Mouse (Mus musculus): Measurements from ENCODE around the gene Adamts2. TPM values are rescaled to one million over a fixed set of nuclear protein-coding genes. Genes with fewer than 3 reads are reported as not detected.

Gene Adamts2
- polyA plus RNA-seq (2017; shearing (Covaris generic)), result not detected

DNA sequence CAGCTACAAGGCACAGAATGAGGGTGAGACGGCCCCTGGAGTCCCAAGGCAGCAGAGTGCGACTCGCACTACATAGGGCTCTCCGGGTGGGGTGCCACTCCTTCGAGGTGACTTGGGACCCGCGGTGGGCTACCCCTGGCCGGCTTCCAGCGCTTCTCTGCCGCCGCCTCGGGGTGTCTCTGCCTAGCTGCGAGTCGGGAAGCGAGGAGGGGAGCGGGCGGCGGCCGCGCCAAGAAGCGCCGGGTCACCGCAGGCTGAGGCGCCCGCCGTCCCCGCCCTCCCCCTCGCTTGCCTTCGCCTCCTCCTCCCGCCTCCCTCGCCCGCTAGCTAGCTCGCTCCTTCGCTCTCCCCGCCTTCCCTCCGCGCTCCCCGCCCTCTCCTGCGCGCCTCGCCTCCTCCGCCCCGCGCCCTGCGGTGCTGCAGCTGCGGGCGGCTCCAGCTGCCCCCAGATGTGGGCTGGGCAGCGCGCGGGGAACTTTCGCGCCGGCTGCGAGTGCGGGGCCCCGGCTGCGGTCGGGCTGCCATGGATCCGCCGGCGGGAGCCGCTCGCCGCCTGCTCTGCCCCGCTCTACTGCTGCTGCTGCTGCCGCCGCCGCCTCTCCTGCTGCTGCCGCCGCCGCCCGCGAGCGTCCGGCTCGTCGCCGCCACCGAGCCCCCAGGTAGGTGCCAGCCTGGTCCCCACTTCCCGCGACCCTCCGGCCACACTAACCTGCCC is at the start of gene Adamts2:
TSS of gene Adamts2 (plus strand) at position 444 of the 715 bp plus-strand sequence.
- ATAC-seq, result no peak

DNA sequence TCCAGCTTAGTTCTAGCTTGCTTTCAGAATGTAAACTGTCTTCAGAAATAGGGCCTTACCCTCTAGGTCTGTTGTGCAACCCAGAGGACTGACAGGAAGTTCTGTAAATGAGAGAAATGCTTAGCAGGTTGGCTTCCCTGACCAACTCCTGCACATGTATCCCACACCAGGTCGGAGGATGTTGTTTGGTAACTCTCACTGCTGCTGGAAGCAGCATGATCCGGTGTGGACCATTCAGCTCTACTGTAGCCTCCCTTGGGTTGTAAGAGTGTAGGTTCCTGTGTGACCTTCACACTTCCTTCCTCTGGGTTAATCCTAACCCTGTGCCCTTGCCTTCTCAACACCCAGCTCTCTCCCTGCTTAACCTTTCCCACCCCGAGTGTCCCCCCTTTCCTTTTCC is 44.8 kb upstream of the Adamts2 start:
- ATAC-seq, result no peak

DNA sequence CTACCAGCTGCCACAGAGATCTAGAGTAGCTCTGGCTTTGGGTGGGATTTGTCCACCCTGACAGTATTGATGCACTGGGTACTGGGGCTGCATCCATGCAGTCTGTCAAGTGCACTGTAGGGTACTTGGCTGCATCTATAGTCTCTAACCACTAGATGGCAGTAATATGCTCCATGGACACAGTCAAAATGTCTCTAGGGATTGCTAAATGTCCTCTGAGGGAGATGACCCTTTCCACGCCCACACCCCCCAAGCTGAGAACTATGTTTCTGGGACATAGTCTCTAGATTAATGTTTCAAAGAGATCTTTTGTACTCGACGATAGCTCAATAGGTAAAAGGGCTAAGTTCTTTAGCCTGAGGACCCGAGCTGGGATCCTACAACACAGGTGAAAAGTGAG is 42.8 kb upstream of the Adamts2 start:
- no peak for ATAC-seq

DNA sequence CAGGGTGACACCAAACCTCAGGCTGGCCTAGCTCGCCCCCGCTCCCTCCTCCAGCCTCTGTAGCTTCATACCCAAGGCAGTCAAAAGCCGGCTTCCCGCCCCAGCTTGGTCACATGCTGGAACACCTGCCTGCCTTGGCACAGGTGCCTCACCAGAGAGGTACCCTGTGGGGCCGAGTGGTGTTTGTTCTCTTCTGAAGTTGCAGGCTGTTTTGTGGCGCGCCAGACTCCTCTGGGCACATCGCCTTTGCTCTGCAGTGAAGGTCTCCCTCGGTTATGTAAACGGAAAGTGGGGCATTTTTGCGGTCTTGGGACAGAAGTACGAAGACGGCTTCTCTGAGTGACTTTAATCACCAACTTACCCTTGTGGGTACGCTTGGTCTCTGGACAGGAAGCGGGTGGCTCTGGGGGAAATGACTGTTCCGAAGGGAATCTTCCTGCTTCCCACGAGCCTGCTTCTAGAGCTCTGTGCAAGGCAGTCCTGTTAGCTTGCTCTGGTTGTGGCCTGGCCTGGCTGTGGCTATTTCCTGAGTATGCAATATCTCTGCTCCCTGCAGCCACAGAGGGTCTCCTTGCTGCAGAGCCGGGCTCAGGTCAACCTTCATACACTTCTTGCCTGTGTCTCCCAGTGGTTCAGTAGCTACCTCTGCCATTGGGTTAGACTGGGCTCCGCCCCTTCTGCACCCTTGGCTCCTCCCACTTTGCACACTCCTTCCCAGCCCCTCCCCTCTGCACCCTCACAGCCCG is 36.2 kb upstream of the Adamts2 start:
- no peak for ATAC-seq

DNA sequence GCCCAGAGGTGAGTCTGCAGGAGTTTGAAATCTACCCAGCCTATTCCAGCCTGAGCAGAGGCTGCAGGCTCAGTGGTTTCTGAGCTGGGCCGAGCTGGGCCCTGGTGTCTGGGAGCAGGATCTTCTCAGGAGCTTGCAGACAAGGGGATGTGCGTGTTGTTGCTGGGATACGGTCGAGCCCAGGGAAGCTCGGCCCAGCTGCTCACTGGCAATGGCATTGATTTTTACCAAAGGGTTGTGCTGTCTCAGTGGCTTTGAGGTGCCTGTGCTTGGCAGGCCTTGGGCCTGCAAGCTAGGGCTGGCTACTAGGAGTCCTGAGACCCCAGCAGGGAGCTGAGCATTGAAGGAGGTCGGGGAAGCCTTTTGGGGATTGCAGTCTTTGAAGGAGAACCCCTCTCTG is 30.4 kb upstream of the Adamts2 start:
- ATAC-seq, result no peak

DNA sequence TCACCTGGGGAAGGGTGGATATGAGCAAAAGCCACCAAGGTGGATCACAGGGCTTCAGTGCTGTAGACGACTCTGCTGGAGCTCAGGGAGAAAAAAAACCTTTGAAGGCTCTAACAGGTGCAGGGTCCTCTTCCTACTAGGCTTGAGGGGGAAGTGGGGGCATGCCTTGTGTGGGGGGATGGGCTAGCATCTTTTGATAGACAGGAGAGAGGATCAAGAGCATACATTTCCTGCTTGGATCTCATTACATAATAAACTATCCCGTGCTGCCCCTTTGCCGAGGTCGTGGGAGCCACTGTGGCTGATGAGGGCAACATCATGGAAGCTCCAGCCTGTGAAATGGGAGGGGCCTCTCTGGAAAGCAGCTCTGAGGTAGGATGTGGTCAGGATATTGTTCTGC is 25.4 kb upstream of the Adamts2 start:
- ATAC-seq, result no peak

DNA sequence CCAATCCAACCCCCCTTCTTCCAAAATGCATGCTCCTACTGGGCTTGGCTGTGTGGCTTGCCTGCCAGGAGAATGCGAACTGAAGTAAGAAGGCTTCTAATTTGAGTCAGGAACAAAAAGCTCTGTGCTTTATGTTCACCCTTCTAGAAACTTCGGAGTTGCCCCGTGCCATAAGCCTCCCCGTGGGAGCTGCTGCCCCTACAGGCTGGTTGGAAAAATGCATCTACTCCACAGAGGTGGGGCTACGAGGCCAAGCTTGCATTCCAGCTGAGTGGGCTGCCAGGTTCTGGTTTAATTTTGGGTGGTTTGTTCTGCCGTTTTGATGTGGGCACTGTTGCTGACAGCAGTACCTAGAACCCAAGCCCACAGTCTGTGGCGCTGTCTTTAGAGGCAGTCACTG is 14.9 kb upstream of the Adamts2 start:
- ATAC-seq, result no peak

DNA sequence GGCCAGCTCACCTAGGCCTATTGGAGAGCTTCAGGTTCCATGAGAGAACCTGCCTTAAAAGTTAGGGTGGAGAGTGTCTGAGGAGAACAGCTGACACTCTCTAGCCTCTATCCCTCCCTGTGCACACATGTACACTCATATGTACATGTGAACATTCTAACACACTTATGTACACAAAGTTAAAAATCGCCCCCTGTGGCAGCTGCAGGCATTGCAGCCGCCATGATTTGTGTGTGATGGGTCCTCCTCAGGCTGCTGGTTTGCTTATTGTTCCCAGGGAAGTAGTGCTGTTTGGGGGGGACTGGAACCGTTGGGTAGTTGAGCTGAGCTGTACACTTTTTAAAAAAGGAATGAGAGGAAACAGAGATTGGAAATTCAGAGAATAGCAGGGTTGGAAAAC is 14.1 kb upstream of the Adamts2 start:
- no peak for ATAC-seq

DNA sequence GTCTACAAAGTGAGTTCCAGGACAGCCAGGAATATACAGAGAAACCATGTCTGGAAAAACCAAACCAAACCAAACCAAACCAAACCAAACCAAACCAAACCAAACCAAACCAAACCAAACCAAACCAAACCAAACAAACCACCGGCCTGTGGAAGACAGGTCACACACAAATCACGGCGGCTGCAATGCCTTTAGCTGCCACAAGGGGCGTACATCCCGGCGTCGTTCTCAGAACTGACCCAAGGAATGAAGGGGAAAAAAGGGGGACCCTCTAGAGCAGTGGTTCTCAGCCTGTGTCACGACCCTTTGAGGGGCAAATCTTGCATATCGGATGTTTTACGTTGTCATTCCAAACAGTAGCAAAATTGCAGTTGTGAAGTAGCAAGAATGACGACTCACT is 12.8 kb upstream of the Adamts2 start:
- ATAC-seq, result no peak

DNA sequence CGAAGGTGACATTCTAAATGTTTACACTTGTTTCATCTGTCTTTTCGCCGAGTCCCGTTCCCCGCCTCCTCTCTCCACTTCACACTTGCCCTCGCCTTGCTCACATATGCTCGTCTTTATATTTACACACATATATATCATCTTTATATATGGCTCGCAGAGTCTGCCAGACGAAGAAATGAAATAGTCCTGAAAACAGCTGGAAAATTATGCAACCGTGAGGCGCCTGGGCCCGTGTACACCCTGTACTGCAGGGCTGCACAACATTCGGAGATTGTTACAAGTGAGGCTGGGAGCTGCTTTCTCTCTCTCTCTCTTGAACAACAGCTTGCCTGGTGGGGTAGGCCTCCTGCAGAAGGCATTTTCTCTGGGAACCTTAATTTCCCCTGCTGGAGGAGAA is 10.8 kb upstream of the Adamts2 start:
- ATAC-seq, result no peak

DNA sequence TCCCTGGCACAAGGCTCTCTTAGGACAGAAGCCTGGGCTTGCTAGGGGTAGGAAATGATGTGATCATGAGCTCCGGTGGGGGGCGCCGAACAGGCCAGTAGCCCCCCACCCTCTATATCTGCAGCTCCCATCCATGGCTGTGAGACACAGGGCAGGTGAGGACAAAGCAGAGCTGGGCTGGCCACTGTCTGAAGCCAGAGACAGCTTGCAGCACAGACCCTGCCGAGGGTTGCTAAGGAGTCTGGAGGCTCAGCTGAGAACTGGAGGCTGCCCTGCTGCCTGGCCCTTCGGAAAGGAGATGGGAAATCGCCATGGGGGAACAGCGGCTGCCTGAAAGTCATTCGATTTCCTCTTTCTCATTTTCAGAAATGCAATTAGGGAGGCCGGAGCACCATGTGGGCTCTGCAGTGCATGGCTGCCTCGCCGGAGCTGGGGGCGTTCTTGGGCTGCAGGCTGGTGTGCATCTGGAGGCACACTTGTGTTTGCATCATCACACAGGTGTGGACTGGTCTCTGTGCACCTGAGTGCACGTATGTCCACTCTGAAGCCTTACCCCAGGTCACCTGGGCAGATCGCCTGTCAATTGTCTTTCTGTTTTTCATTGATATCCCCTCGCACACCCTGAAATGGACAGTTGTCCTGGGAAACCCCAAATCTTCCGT is 8.9 kb upstream of the Adamts2 start:
- ATAC-seq, result no peak

DNA sequence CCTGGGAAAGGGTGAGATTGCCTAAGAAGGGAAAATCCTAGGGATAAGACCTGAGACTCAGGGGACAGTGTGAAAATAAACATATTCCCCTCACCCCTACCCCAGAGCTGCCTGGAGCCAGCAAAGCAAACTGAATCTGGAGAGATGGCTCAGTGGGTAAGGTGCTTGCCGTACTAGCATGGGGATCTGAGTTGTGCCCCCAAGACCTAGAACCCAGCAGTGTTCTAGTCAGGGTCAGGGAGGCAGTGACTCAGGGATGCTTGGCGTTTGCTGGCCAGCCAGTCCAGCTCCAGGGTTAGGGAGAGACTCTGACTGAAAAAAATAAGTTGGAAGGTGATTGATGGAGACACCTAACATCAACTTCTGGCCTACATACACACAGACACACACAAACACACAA is 5.3 kb upstream of the Adamts2 start:
- no peak for ATAC-seq

DNA sequence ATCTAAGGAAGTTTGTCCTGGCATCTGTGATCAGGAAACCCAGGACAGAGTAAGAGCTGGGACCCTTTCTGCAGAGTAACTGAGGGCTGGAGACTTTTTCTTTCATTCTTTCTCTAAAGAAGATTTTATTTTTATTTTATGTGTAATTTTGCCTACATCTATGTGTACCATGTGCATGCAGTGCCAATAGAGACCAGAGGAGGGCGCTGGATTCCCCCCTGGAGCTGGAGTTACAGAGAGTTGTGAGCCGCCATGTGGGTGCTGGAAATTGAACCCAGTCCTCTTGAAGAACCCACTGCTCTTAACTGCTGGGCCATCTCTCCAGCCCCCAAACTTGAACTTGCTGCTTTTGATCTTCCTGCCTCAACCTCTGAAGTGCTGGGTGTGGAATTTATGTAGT is 2.7 kb upstream of the Adamts2 start:
- ATAC-seq, result no peak

DNA sequence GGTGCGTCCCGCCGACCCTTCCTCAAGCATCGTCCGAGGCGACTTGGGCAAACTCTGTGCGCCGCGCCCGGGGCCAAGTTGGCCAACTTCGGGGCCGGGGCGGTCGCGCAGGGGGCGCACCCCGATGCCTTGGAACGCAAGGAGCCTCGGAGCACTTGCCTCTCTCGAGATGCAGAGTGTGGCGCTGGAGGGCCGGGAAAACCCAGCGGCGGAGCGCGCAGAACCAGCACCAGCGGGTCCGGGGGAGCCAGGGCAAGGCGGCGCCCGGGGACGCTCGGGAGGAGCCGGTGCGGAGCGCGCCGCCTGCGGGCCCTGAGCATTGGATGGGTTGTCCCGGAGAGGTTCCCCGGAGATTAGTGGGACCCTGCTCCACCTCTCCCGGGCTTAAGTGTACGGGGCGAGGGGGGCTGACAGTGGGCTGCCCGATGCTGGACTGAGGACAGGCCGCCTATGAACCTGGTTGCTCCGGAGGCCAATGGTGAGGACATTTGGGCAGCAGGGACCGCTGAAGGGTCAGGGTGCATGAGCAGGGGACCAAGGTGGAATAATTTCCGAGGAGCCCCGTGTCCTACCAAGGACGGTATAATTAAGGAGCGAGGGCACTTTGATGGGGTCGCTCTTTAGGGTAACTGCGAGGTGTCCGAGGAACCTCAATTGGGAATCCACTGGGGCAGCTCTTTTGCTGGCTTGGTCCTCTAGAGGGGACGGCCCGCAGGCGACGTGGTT is 635 bp downstream of the Adamts2 start:
- ATAC-seq, result no peak

DNA sequence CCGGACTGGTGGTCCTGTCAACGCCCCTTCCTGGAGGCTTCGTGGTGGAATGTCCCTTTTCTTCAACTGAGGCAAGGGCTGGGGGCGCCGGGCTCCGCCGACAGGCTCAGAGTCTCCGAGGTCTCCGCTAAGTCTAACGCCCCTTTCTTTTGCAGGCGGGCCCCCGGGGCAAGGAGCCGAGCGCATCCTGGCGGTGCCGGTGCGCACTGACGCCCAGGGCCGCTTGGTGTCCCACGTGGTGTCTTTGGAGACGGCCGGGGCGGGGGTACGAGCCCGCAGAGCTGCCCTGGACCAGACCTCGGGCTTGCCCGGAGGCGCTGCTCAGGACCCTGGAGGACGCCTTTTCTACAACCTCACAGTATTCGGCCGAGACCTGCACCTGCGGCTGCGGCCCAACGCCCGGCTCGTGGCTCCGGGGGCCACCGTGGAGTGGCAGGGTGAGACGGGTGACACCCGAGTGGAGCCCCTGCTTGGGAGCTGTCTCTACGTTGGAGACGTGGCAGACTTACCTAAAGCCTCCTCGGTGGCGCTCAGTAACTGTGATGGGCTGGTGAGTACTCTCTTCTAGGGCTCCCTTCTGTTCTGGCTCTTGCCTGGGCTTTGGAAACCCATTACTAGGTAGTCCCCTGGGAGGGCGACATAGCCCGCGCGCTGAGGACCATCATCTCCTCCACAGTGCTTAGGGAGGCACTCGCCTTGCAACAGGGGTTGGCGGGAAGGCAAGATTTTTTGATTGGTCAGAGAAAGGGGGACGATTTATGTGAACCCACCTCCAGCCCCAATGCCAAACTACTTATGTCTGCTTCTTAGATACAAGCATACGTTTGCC is 1.4 kb downstream of the Adamts2 start:
- no peak for ATAC-seq

DNA sequence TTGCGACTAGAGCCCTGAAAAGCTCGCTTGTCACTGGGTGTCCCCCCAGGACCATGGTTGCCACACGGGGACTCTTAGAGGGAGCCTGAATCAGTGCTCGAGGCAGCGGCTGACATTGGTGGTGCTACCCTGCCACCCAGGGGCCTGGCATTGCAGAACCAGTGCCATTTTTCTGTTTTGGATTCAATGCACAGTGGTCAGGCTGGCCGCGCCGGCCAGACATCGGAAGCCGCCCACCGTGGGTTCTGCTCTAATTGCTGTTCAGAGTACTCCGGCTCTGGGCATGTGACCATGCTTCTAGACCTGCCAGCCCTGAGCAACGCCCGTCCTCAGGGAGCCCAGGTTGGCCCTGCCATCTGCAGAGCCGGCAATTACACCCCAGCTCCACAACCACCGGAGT is 2.5 kb downstream of the Adamts2 start:
- no peak for ATAC-seq

DNA sequence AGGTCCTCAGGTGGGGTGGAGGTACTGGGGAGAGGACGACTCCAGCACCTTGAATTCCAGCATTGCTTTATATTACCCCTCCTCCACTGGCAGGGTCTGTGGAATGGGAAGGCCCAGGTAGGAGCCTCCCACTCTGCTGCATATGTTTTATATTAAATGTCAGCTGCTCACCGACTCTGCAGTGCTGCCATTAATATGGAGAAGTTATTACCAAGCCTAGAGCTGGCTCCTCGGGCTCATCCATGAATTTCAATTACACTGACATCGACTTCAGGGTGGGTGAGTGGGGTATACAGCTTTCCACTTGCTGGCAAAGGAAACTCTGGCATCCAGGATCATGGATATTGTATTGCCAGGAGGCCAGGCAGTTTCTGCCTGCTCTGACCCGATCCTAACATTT is 9.3 kb downstream of the Adamts2 start:
- ATAC-seq, result no peak

DNA sequence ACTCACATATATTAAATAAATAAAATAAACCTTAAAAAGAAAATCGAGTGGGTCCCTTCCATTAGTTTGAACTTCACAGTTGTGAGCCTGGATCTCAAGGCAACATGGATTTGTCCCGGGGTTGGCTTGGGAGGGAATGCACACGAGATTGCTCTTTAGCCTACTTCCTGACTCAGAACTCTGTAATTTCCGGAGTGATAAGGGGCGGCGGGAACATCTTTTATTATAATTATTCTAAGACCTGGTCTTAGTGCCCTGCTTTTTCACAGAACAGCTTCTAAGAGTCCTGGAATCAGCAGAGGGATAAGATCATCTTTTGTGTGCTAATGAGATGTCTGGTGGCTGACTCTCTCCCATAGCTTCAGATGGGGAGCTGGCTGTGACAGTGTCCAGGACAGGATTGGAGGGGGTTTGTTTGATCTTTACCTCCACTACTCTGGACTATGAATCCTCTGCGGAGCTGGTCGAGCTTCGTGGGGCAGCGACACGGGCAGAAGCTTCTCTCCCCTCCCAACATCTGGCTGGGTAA is 15.2 kb downstream of the Adamts2 start:
- ATAC-seq, result no peak

DNA sequence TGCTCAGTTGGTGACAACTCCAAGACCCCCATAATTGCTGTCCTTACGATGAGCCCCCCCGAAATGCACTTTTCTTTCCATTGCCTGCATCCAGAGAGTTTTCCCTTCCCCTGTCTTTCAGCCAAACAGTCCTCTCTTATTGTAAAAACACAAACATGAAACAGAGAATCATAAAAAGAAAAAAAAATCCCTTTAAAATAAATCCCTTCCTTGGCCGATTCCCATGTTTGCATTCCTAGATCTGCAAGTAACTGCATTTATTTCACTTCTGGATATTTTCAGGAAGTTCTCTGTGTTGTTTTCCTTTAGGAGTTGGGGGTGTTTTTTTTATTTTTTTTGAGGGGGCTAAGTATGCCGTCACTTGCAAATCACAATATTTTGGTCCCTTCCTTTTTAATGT is 19.0 kb downstream of the Adamts2 start:
- ATAC-seq, result no peak

DNA sequence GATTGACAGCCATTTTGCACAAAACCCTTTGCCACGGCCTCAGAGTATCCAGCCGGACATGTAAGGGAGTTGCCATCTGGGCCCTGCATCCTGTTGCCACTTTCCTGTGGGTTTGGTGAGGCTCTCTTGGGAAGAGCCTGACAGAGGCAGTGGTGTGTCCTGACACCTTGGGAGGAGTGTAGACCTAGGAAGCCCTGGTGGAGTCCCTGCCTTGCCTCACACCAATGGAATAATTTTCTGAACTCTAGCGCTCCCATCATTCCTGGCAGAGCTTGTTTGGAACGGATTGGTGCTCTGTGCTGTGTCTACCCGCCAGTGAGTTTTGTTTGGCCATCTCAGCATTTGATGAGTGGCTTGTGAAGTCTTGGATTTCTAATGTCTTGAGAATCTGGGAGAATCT is 19.5 kb downstream of the Adamts2 start:
- no peak for ATAC-seq

DNA sequence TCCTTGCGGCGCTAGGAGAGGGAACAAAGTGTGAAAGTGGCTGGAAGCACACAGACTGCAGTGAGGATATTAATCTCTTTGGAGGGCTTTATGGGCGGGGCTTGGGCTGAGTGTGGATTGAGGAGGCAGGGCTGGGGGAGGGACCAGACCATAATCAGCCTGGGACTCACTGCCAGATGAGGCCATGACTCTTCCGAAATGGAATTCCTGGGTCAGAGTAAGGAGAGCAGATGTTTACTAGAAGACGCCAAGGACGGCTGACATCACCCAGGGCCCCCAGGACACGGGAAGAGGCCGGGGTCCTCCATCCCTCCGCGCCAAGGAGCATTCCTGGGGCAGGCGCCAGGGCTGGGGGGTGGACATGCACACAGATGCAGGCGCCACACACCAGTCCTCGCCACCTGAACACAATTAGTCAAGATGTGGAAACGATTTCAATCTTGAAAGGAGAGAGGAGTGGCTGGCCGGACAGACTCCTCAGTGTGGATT is 20.4 kb downstream of the Adamts2 start:
- no peak for ATAC-seq

DNA sequence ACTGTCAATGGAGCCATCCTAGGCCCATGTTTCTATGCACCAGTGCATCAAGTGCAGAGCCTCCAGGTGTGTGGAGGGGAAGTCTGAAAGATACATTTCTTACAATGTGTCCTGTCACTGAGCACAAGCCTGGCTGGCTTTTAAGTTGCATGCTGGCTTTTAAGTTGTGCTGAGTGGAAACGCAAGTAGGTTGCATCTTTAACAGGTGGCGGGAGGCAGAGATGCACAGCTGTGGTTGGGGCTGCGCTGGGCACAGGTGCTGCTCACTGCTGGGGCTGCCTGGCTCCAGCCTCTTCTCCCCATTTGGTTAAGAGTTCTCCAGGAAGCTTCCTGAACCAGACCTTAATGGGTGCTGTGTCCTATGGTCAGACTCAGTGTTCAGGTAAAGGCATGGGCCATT is 21.9 kb downstream of the Adamts2 start:
- ATAC-seq, result no peak

Data from inflammation-experienced regulatory T-cells, adult 6 months (primary cell).